In genomic region chr3:28415986-28416385, GRCm38 (mm10) we compare ENCODE assay signal across 10 mouse cellular contexts.
DNase-seq lines count a peak whose midpoint lies in the region; ATAC-seq and TF ChIP-seq lines count a peak whose summit lies in the region.
"Had no signal": no experiment of that assay in that cellular context is flagged by ENCODE, and none has a peak within 500 bp of the region (broad histone marks: within the 10 kb centered on the region; RNA-seq: fewer than 3 reads in every experiment).

No protein-coding gene starts in this region.

- peak; percentile 36 for DNase-seq in embryonic facial prominence, embryonic 10.5 days (ENCODE audit: low spot score)
- peak; percentile 50 for DNase-seq in hindbrain, embryonic 14.5 days (ENCODE audit: low spot score)
- DNase-seq in kidney, adult 8-10 months = no peak
- DNase-seq in gastrocnemius, adult 18-20 months (ENCODE audit: low spot score) = no peak
- no peak for DNase-seq in layer of hippocampus, adult 2 months (ENCODE audit: low spot score in 2 of 2)
- DNase-seq: lung, postnatal 10 days; thymus, postnatal 25 days had no signal

- no peaks in the 10 kb centered on the region for H3K9me3 ChIP-seq in embryonic facial prominence, embryonic 10.5 days
- no peaks in the 10 kb centered on the region for H3K9me3 ChIP-seq in hindbrain, embryonic 14.5 days (ENCODE audit: control insufficient read depth, low read length)
- no peaks in the 10 kb centered on the region for H3K9me3 ChIP-seq in midbrain, embryonic 16.5 days (replicated peaks; ENCODE audit: control insufficient read depth, low read length, poor library complexity, severe bottlenecking)
- H3K9me3 ChIP-seq in intestine, embryonic 16.5 days (ENCODE audit: control insufficient read depth, low read length) = no peaks in the 10 kb centered on the region

- H3K4me3 ChIP-seq in embryonic facial prominence, embryonic 10.5 days = no peak overlapping the region
- no peak overlapping the region for H3K4me3 ChIP-seq in hindbrain, embryonic 14.5 days (replicated peaks; ENCODE audit: low read length)
- no peak overlapping the region for H3K4me3 ChIP-seq in midbrain, embryonic 16.5 days (ENCODE audit: low read depth, low read length)
- no peak overlapping the region for H3K4me3 ChIP-seq in intestine, embryonic 16.5 days (ENCODE audit: low read length)
- H3K4me3 ChIP-seq in layer of hippocampus, adult 2 months = no peak overlapping the region

- H3K27me3 ChIP-seq in embryonic facial prominence, embryonic 10.5 days (replicated peaks; ENCODE audit: low read depth, poor library complexity, severe bottlenecking) = no peaks in the 10 kb centered on the region
- no peaks in the 10 kb centered on the region for H3K27me3 ChIP-seq in hindbrain, embryonic 14.5 days (ENCODE audit: control insufficient read depth, insufficient read depth, low read length)
- H3K27me3 ChIP-seq in midbrain, embryonic 16.5 days (ENCODE audit: control insufficient read depth, insufficient read depth, low read depth, low read length) = no peaks in the 10 kb centered on the region
- H3K27me3 ChIP-seq in intestine, embryonic 16.5 days (replicated peaks; ENCODE audit: control insufficient read depth, insufficient read depth, low read length) = no peaks in the 10 kb centered on the region

- H3K4me2 ChIP-seq in hindbrain, embryonic 14.5 days (replicated peaks) = no peak overlapping the region
- no peak overlapping the region for H3K4me2 ChIP-seq in midbrain, embryonic 16.5 days (ENCODE audit: low read length)
- H3K4me2 ChIP-seq in intestine, embryonic 16.5 days (ENCODE audit: low read depth, low read length) = no peak overlapping the region

- no peaks in the 10 kb centered on the region for H3K36me3 ChIP-seq in embryonic facial prominence, embryonic 10.5 days (replicated peaks)
- no peaks in the 10 kb centered on the region for H3K36me3 ChIP-seq in hindbrain, embryonic 14.5 days (replicated peaks; ENCODE audit: control insufficient read depth, insufficient read depth)
- H3K36me3 ChIP-seq in midbrain, embryonic 16.5 days (ENCODE audit: control insufficient read depth, insufficient read depth, low read length) = no peaks in the 10 kb centered on the region
- H3K36me3 ChIP-seq in intestine, embryonic 16.5 days (ENCODE audit: control insufficient read depth, insufficient read depth, low read length) = no peaks in the 10 kb centered on the region

- no peak for TF ChIP-seq CTCF in layer of hippocampus, adult 2 months (conservative IDR thresholded peaks at IDR 0.05)

- H3K27ac ChIP-seq in embryonic facial prominence, embryonic 10.5 days (replicated peaks) = peak overlapping the region; percentile 44; the same call in 1 of the 2 replicates
- H3K27ac ChIP-seq in hindbrain, embryonic 14.5 days = 0 out of 2 replicates have a peak overlapping the region, but pooled peaks have one; percentile 2
- H3K27ac ChIP-seq in midbrain, embryonic 16.5 days (ENCODE audit: low read length) = no peak overlapping the region
- H3K27ac ChIP-seq in intestine, embryonic 16.5 days (ENCODE audit: low read length) = no peak overlapping the region
- no peak overlapping the region for H3K27ac ChIP-seq in layer of hippocampus, adult 2 months

- peaks cover 23% of the 10 kb centered on the region for H3K4me1 ChIP-seq in embryonic facial prominence, embryonic 10.5 days
- peaks cover 25% of the 10 kb centered on the region for H3K4me1 ChIP-seq in hindbrain, embryonic 14.5 days (replicated peaks; ENCODE audit: control insufficient read depth, insufficient read depth, low read length)
- H3K4me1 ChIP-seq in midbrain, embryonic 16.5 days (ENCODE audit: control insufficient read depth, insufficient read depth, low read length) = peaks cover 23% of the 10 kb centered on the region
- no peaks in the 10 kb centered on the region for H3K4me1 ChIP-seq in intestine, embryonic 16.5 days (ENCODE audit: control insufficient read depth, insufficient read depth, low read length)

- no peak overlapping the region for H3K9ac ChIP-seq in hindbrain, embryonic 14.5 days
- no peak overlapping the region for H3K9ac ChIP-seq in midbrain, embryonic 16.5 days (ENCODE audit: low read depth, low read length)
- no peak overlapping the region for H3K9ac ChIP-seq in intestine, embryonic 16.5 days (ENCODE audit: low read depth, low read length)

- ATAC-seq in common myeloid progenitor, adult 5-6 weeks (replicated peaks; ENCODE audit: low read depth, poor library complexity, severe bottlenecking) = 0 out of 2 replicates have a peak, but pooled peaks have one; percentile 11
- peak; percentile 72 for ATAC-seq in hindbrain, embryonic 14.5 days (ENCODE audit: low FRiP score)
- peak; percentile 52 for ATAC-seq in midbrain, embryonic 16.5 days
- no peak for ATAC-seq in intestine, embryonic 16.5 days

- 35% methylated on average over 2 of the region's 2 CpGs for WGBS in embryonic facial prominence, embryonic 10.5 days
- 16% methylated on average over 2 of the region's 2 CpGs for WGBS in hindbrain, embryonic 14.5 days
- 8% methylated on average over 2 of the region's 2 CpGs for WGBS in midbrain, embryonic 16.5 days
- 53% methylated on average over 2 of the region's 2 CpGs for WGBS in intestine, embryonic 16.5 days

Comparison
In these comparisons a context has a peak if more than half of its experiments do, and no peak if none do; other contexts are left out.
1. DNase-seq: peak in embryonic facial prominence, embryonic 10.5 days (single experiment) and hindbrain, embryonic 14.5 days (single experiment); none in kidney, adult 8-10 months (0 of 2), gastrocnemius, adult 18-20 months (single experiment) and layer of hippocampus, adult 2 months (0 of 2).
2. H3K27ac ChIP-seq: peak in embryonic facial prominence, embryonic 10.5 days (single experiment) and hindbrain, embryonic 14.5 days (single experiment); none in midbrain, embryonic 16.5 days (single experiment), intestine, embryonic 16.5 days (single experiment) and layer of hippocampus, adult 2 months (single experiment).